Mouse (Mus musculus): ENCODE measurements around the gene Sav1.

The Sav1 gene

GRCm38 (mm10) chr12:69957378-69957777, 29.4 kb downstream of the Sav1 start:
- DNase-seq (ENCODE audit: low read depth), result no peak

- no peak for DNase-seq (ENCODE audit: low read depth)
Measured at GRCm38 (mm10) chr12:69947502-69947901, 39.3 kb downstream of the Sav1 start.

GRCm38 (mm10) chr12:69945861-69946260, 40.9 kb downstream of the Sav1 start:
- no peak for DNase-seq (ENCODE audit: low read depth)

GRCm38 (mm10) chr12:69941655-69942329, 45.0 kb downstream of the Sav1 start:
- DNase-seq (ENCODE audit: low read depth), result no peak

GRCm38 (mm10) chr12:69939291-69939690, 47.5 kb downstream of the Sav1 start:
- DNase-seq (ENCODE audit: low read depth), result no peak

GRCm38 (mm10) chr12:69937731-69938130, 49.1 kb downstream of the Sav1 start:
- no peak for DNase-seq (ENCODE audit: low read depth)

- DNase-seq (ENCODE audit: low read depth), result no peak
Measured at GRCm38 (mm10) chr12:69926716-69927115, 60.1 kb downstream of the Sav1 start.

- peak; percentile 63 for DNase-seq (ENCODE audit: low read depth)
Measured at GRCm38 (mm10) chr12:69924012-69924411, 62.8 kb downstream of the Sav1 start.

GRCm38 (mm10) chr12:69923603-69924002, 63.2 kb downstream of the Sav1 start:
- DNase-seq (ENCODE audit: low read depth), result no peak

GRCm38 (mm10) chr12:69923128-69923527, 63.7 kb downstream of the Sav1 start:
- DNase-seq (ENCODE audit: low read depth), result no peak

GRCm38 (mm10) chr12:69922099-69922498, 64.7 kb downstream of the Sav1 start:
- DNase-seq (ENCODE audit: low read depth), result no peak

- no peak for DNase-seq (ENCODE audit: low read depth)
Measured at GRCm38 (mm10) chr12:69917870-69918269, 68.9 kb downstream of the Sav1 start.

Data from c-Kit-positive CD71-positive TER-119-negative erythroid progenitor cells, embryonic 14.5 days (primary cell).